21 mouse cellular contexts compared by ENCODE assay signal in genomic region chr1:194991654-194992053, GRCm38 (mm10). TPM values are rescaled to one million over a fixed set of nuclear protein-coding genes. Genes with fewer than 3 reads are reported as not detected.
DNase-seq lines count a peak whose midpoint lies in the region; ATAC-seq and TF ChIP-seq lines count a peak whose summit lies in the region.
"Had no signal": no experiment of that assay in that cellular context is flagged by ENCODE, and none has a peak within 500 bp of the region (broad histone marks: within the 10 kb centered on the region; RNA-seq: fewer than 3 reads in every experiment).

No protein-coding gene starts in this region.

- H3K4me2 ChIP-seq in kidney, embryonic 16.5 days (replicated peaks; ENCODE audit: low read depth, low read length) = no peak overlapping the region
- H3K4me2 ChIP-seq: embryonic facial prominence, embryonic 12.5 days; forebrain, embryonic 13.5 days; forebrain, embryonic 15.5 days had no signal

- TF ChIP-seq EP300 in MEL (IDR thresholded peaks at IDR 0.05; ENCODE audit: low read depth in 1 of 2, low read length in 2 of 2) = peak; percentile 37 to 60; a peak in 3 of 4 replicates

- no peaks in the 10 kb centered on the region for H3K9me3 ChIP-seq in kidney, embryonic 16.5 days (ENCODE audit: low read length)
- no peaks in the 10 kb centered on the region for H3K9me3 ChIP-seq in MEL (replicated peaks; ENCODE audit: insufficient read depth, low read length)
- H3K9me3 ChIP-seq: embryonic facial prominence, embryonic 10.5 days; embryonic facial prominence, embryonic 12.5 days; forebrain, embryonic 13.5 days; forebrain, embryonic 15.5 days had no signal

- intact Hi-C loops in heart, postnatal 14 days (cut with DNase I) = no loop called here

- no peak for TF ChIP-seq RAD21 in MEL (IDR thresholded peaks at IDR 0.05; ENCODE audit: low read depth, low read length)

- H3K4me3 ChIP-seq in kidney, adult 2 months (ENCODE audit: insufficient read depth, low read depth, low read length) = no peak overlapping the region
- no peak overlapping the region for H3K4me3 ChIP-seq in kidney, embryonic 16.5 days (ENCODE audit: low read length)
- no peak overlapping the region; a peak in 1 of 4 replicates for H3K4me3 ChIP-seq in MEL (ENCODE audit: control insufficient read depth in 1 of 2, insufficient read depth in 1 of 2, low read depth in 2 of 2, low read length in 2 of 2)
- no peak overlapping the region for H3K4me3 ChIP-seq in small intestine, adult 2 months (ENCODE audit: low read depth, low read length)
- H3K4me3 ChIP-seq: embryonic facial prominence, embryonic 10.5 days; embryonic facial prominence, embryonic 12.5 days; forebrain, embryonic 13.5 days; forebrain, embryonic 15.5 days had no signal

- H3K27me3 ChIP-seq in kidney, adult 2 months (replicated peaks; ENCODE audit: control insufficient read depth, insufficient read depth, low read length) = no peaks in the 10 kb centered on the region
- no peaks in the 10 kb centered on the region for H3K27me3 ChIP-seq in kidney, embryonic 16.5 days (ENCODE audit: insufficient read depth, low read length)
- no peaks in the 10 kb centered on the region for H3K27me3 ChIP-seq in MEL (ENCODE audit: control insufficient read depth in 1 of 2, insufficient read depth in 2 of 2, low read length in 2 of 2)
- no peaks in the 10 kb centered on the region for H3K27me3 ChIP-seq in small intestine, adult 2 months (ENCODE audit: control insufficient read depth, insufficient read depth, low read length)
- H3K27me3 ChIP-seq: embryonic facial prominence, embryonic 12.5 days; forebrain, embryonic 13.5 days; forebrain, embryonic 15.5 days; Patski had no signal

- peak overlapping the region; percentile 45 for H3K27ac ChIP-seq in kidney, adult 2 months (ENCODE audit: insufficient read depth, low read depth, low read length)
- H3K27ac ChIP-seq in kidney, embryonic 16.5 days (ENCODE audit: low read length) = no peak overlapping the region
- peak overlapping the region; percentile 28; the same call in 1 of the 2 replicates for H3K27ac ChIP-seq in MEL (ENCODE audit: control insufficient read depth, low read depth, low read length)
- H3K27ac ChIP-seq in small intestine, adult 2 months (ENCODE audit: insufficient read depth, low read depth, low read length) = peak overlapping the region; percentile 22; the same call in 1 of the 2 replicates
- H3K27ac ChIP-seq: embryonic facial prominence, embryonic 10.5 days; embryonic facial prominence, embryonic 12.5 days; forebrain, embryonic 13.5 days; forebrain, embryonic 15.5 days had no signal

- no peak for TF ChIP-seq POLR2A in kidney, adult 2 months (IDR thresholded peaks at IDR 0.05; ENCODE audit: low read depth, low read length)
- no peak for TF ChIP-seq POLR2A in MEL (IDR thresholded peaks at IDR 0.05; ENCODE audit: control insufficient read depth in 1 of 2, insufficient read depth in 1 of 2, low read depth in 1 of 2, low read length in 2 of 2, poor library complexity in 1 of 2)
- TF ChIP-seq POLR2A in small intestine, adult 2 months (IDR thresholded peaks at IDR 0.05; ENCODE audit: low read depth, low read length) = no peak

- TF ChIP-seq CTCF in kidney, adult 2 months (conservative IDR thresholded peaks at IDR 0.05; ENCODE audit: insufficient read depth, insufficient read length, low read depth, low read length) = no peak
- no peak for TF ChIP-seq CTCF in MEL (IDR thresholded peaks at IDR 0.05 in 2 of 3, conservative IDR thresholded peaks at IDR 0.05 in 1 of 3; ENCODE audit: control insufficient read depth in 1 of 3, insufficient read depth in 1 of 3, low read depth in 2 of 3, low read length in 3 of 3, poor library complexity in 1 of 3, severe bottlenecking in 1 of 3)
- no peak for TF ChIP-seq CTCF in small intestine, adult 2 months (IDR thresholded peaks at IDR 0.05; ENCODE audit: extremely low read depth, insufficient read length, insufficient replicate concordance, low read depth, low read length)

- H3K79me2 ChIP-seq in MEL (ENCODE audit: control insufficient read depth, insufficient read depth, low read length, poor library complexity) = no peaks in the 10 kb centered on the region

- ATAC-seq in kidney, embryonic 16.5 days (ENCODE audit: low FRiP score, low TSS enrichment) = no peak
- ATAC-seq in granulocyte monocyte progenitor cell, adult 5-6 weeks (replicated peaks; ENCODE audit: poor library complexity, severe bottlenecking) = no peak
- ATAC-seq: activated CD4-positive, CD25-positive, alpha-beta regulatory T cell, adult 4 months; forebrain, embryonic 13.5 days; forebrain, embryonic 15.5 days; Patski had no signal

- DNase-seq in heart, adult 11 months = peak; percentile 33
- no peak for DNase-seq in heart, postnatal 14 days
- DNase-seq in kidney, adult 2 months = no peak
- no peak for DNase-seq in MEL (ENCODE audit: low read depth, low spot score)
- DNase-seq: adrenal gland, adult 8-10 months; adrenal gland, postnatal 14 days; adrenal gland, postnatal 36 days; cerebellum, adult 11-12 months; cerebellum, adult 2 months; cerebellum, adult 9-10 months; cerebellum, postnatal 10 days; cerebellum, postnatal 25 days had no signal

- H3K9ac ChIP-seq in kidney, embryonic 16.5 days (replicated peaks; ENCODE audit: low read length) = no peak overlapping the region
- no peak overlapping the region for H3K9ac ChIP-seq in MEL (ENCODE audit: control insufficient read depth, low read depth, low read length, poor library complexity, severe bottlenecking)
- H3K9ac ChIP-seq: embryonic facial prominence, embryonic 12.5 days; forebrain, embryonic 13.5 days; forebrain, embryonic 15.5 days had no signal

- no peaks in the 10 kb centered on the region for H3K36me3 ChIP-seq in kidney, adult 2 months (ENCODE audit: control insufficient read depth, insufficient read depth, low read length)
- no peaks in the 10 kb centered on the region for H3K36me3 ChIP-seq in kidney, embryonic 16.5 days (ENCODE audit: insufficient read depth, low read length)
- H3K36me3 ChIP-seq in MEL (ENCODE audit: control insufficient read depth in 1 of 2, insufficient read depth in 2 of 2, low read length in 2 of 2) = peaks cover 0 to 50% of the 10 kb centered on the region in 2 experiments; a peak in 2 of 4 replicates
- no peaks in the 10 kb centered on the region for H3K36me3 ChIP-seq in small intestine, adult 2 months (ENCODE audit: control insufficient read depth, insufficient read depth, low read length)
- H3K36me3 ChIP-seq: embryonic facial prominence, embryonic 10.5 days; embryonic facial prominence, embryonic 12.5 days; forebrain, embryonic 15.5 days had no signal

- H3K4me1 ChIP-seq in kidney, adult 2 months (ENCODE audit: control insufficient read depth, insufficient read depth, low read length) = peaks cover 46% of the 10 kb centered on the region
- H3K4me1 ChIP-seq in kidney, embryonic 16.5 days (ENCODE audit: insufficient read depth, low read length) = no peaks in the 10 kb centered on the region
- H3K4me1 ChIP-seq in MEL (ENCODE audit: control insufficient read depth in 1 of 2, insufficient read depth in 2 of 2, low read length in 2 of 2) = peaks cover 33 to 48% of the 10 kb centered on the region in 2 experiments
- peaks cover 29% of the 10 kb centered on the region for H3K4me1 ChIP-seq in small intestine, adult 2 months (ENCODE audit: control insufficient read depth, insufficient read depth, insufficient read length, low read length)
- H3K4me1 ChIP-seq: embryonic facial prominence, embryonic 10.5 days; embryonic facial prominence, embryonic 12.5 days; forebrain, embryonic 13.5 days; forebrain, embryonic 15.5 days had no signal

- WGBS in kidney, adult 2 months = 89% methylated on average over 2 of the region's 2 CpGs
- 84% methylated on average over 2 of the region's 2 CpGs for WGBS in kidney, embryonic 16.5 days
- WGBS in small intestine, adult 2 months = 62% methylated on average over 2 of the region's 2 CpGs

TF ChIP-seq in MEL, 35 proteins besides CTCF, POLR2A, EP300 and RAD21 (continues in another document):
- TF ChIP-seq TAL1 (IDR thresholded peaks at IDR 0.05; ENCODE audit: low read length) (no peak), MYC (IDR thresholded peaks at IDR 0.05; ENCODE audit: low read depth, low read length) (peak; percentile 44; the same call in 1 of the 2 replicates), MEF2A (IDR thresholded peaks at IDR 0.05; ENCODE audit: extremely low read depth, insufficient replicate concordance, low read depth, low read length, poor library complexity, severe bottlenecking) (no peak), CHD1 (IDR thresholded peaks at IDR 0.05; ENCODE audit: low read depth, low read length) (0 out of 2 replicates have a peak, but pooled peaks have one; percentile 78), MXI1 (IDR thresholded peaks at IDR 0.05; ENCODE audit: low read depth, low read length) (no peak; the same call in 1 of the 2 replicates), GATA1 (IDR thresholded peaks at IDR 0.05; ENCODE audit: low read depth, low read length) (peak; percentile 68), UBTF (IDR thresholded peaks at IDR 0.05; ENCODE audit: borderline replicate concordance, insufficient read depth, low read depth, low read length) (no peak), NRF1 (IDR thresholded peaks at IDR 0.05; ENCODE audit: insufficient read depth, low read depth, low read length, poor library complexity, severe bottlenecking) (no peak), MAX (IDR thresholded peaks at IDR 0.05; ENCODE audit: low read length) (0 out of 2 replicates have a peak, but pooled peaks have one; percentile 21), TCF12 (IDR thresholded peaks at IDR 0.05; ENCODE audit: low read depth, low read length) (no peak; the same call in 1 of the 2 replicates), ETS1 (IDR thresholded peaks at IDR 0.05; ENCODE audit: low read depth, low read length) (peak; percentile 45; the same call in 1 of the 2 replicates), CHD2 (IDR thresholded peaks at IDR 0.05; ENCODE audit: low read length) (no peak), SMC3 (IDR thresholded peaks at IDR 0.05; ENCODE audit: low read depth, low read length) (no peak), SIN3A (IDR thresholded peaks at IDR 0.05; ENCODE audit: low read length) (0 out of 2 replicates have a peak, but pooled peaks have one; percentile 20), ZC3H11A (IDR thresholded peaks at IDR 0.05; ENCODE audit: low read depth, low read length) (no peak), ZNF384 (IDR thresholded peaks at IDR 0.05; ENCODE audit: low read depth, low read length) (no peak)

RNA-seq across cellular contexts. Expression of gene Cd34, which starts 53.0 kb away (rescaled TPM):
- total RNA-seq in heart, postnatal 14 days (2021) = 100 to 1,000 TPM; 187 to 190 TPM
- 33.9 and 37.5 TPM in 2 replicates for polyA plus RNA-seq in kidney, adult 2 months (2012; rRNA removed)
- 106 and 114 TPM in 2 replicates for polyA plus RNA-seq in kidney, embryonic 16.5 days (2015; fragmentation: Nextera tagmentation; extraction: Ambion mirVana)
- total RNA-seq in MEL (2012; rRNA removed) = 0.10 TPM in 1 of 2 replicates, not detected in the other
- under 1 TPM in 1 of 2 experiments, not detected in 1; 0.14 TPM for polyA plus RNA-seq in MEL (2012; ENCODE audit: insufficient read depth in 1 of 2, insufficient read length in 2 of 2, low read depth in 1 of 2, low replicate concordance in 2 of 2, missing spikeins in 1 of 2)
- 4.5 and 5.8 TPM in 2 replicates for polyA plus RNA-seq in small intestine, adult 2 months (2012; rRNA removed)
- 225 and 231 TPM in 2 replicates for total RNA-seq in granulocyte monocyte progenitor cell, adult 5-6 weeks (2014; fragmentation: Nextera tagmentation)
- total RNA-seq in granulocyte monocyte progenitor cell, adult 5-6 weeks (2017) = 260 and 264 TPM in 2 replicates
